Mouse (Mus musculus): ENCODE measurements at regions not wholly inside any gene's neighbourhood (a gene's known extent, or its start where the extent isn't known, plus 50 kb on each side); places are given as distances from the start of the nearest gene placed in this dataset.

GRCm38 (mm10) chr9:74650036-74650435 is 211.7 kb upstream of the Onecut1 start:
- CTCF ChIA-PET: no interaction called here

GRCm38 (mm10) chr9:74655956-74656355 is 205.8 kb upstream of the Onecut1 start:
- CTCF ChIA-PET: no interaction called here

GRCm38 (mm10) chr9:74656392-74656791 is 205.3 kb upstream of the Onecut1 start:
- CTCF ChIA-PET: no interaction called here

- CTCF ChIA-PET: no interaction called here
Observed at GRCm38 (mm10) chr9:74671356-74671952, 190.3 kb upstream of the Onecut1 start.

- CTCF ChIA-PET: no interaction called here
Observed at GRCm38 (mm10) chr9:74672261-74672660, 189.5 kb upstream of the Onecut1 start.

- CTCF ChIA-PET: interaction anchor here (0.6 kb wide), 1 partner anchor 28 kb away, joined by 4 read pairs; no protein-coding TSS in a partner anchor
Observed at GRCm38 (mm10) chr9:74698229-74698628, 163.5 kb upstream of the Onecut1 start.

- CTCF ChIA-PET: no interaction called here
Observed at GRCm38 (mm10) chr9:74705698-74706097, 156.0 kb upstream of the Onecut1 start.

- CTCF ChIA-PET: no interaction called here
Observed at GRCm38 (mm10) chr9:74707608-74708007, 154.1 kb upstream of the Onecut1 start.

- CTCF ChIA-PET: no interaction called here
Observed at GRCm38 (mm10) chr9:74711698-74712097, 150.0 kb upstream of the Onecut1 start.

GRCm38 (mm10) chr9:74732451-74732850 is 129.3 kb upstream of the Onecut1 start:
- CTCF ChIA-PET: no interaction called here

- CTCF ChIA-PET: no interaction called here
Observed at GRCm38 (mm10) chr9:74741949-74742348, 119.8 kb upstream of the Onecut1 start.

- CTCF ChIA-PET: no interaction called here
Observed at GRCm38 (mm10) chr9:74747886-74748285, 113.8 kb upstream of the Onecut1 start.

- CTCF ChIA-PET: no interaction called here
Observed at GRCm38 (mm10) chr9:74758025-74758424, 103.7 kb upstream of the Onecut1 start.

GRCm38 (mm10) chr9:74758876-74759275 is 102.8 kb upstream of the Onecut1 start:
- CTCF ChIA-PET: no interaction called here

- CTCF ChIA-PET: no interaction called here
Observed at GRCm38 (mm10) chr9:74780419-74780818, 81.3 kb upstream of the Onecut1 start.

- CTCF ChIA-PET: no interaction called here
Observed at GRCm38 (mm10) chr9:74793394-74793793, 68.3 kb upstream of the Onecut1 start.

GRCm38 (mm10) chr9:74795994-74796393 is 65.7 kb upstream of the Onecut1 start:
- CTCF ChIA-PET: no interaction called here

- CTCF ChIA-PET: no interaction called here
Observed at GRCm38 (mm10) chr9:74797272-74797844, 64.4 kb upstream of the Onecut1 start.

GRCm38 (mm10) chr9:74801091-74801490 is 60.6 kb upstream of the Onecut1 start:
- CTCF ChIA-PET: no interaction called here

- CTCF ChIA-PET: no interaction called here
Observed at GRCm38 (mm10) chr9:74811437-74811836, 50.3 kb upstream of the Onecut1 start.

Data from spleen, embryonic (tissue).